Mouse (Mus musculus) naive thymus-derived CD4-positive, alpha-beta T cell, adult 2 months (primary cell): ENCODE measurements at regions not wholly inside any gene's neighbourhood (a gene's known extent, or its start where the extent isn't known, plus 50 kb on each side); places are given as distances from the start of the nearest gene placed in this dataset.
"Not testable (repeated sequence)": the region's sequence is repeated elsewhere in the genome, so short reads cannot be mapped to it uniquely, and the experiment has no call there.

Experiments used
- DNase-seq: peaks from one replicate; pipeline ENCODE4 v3.0.0-alpha.2; 2011; ENCODE audit warnings: low read depth

DNA sequence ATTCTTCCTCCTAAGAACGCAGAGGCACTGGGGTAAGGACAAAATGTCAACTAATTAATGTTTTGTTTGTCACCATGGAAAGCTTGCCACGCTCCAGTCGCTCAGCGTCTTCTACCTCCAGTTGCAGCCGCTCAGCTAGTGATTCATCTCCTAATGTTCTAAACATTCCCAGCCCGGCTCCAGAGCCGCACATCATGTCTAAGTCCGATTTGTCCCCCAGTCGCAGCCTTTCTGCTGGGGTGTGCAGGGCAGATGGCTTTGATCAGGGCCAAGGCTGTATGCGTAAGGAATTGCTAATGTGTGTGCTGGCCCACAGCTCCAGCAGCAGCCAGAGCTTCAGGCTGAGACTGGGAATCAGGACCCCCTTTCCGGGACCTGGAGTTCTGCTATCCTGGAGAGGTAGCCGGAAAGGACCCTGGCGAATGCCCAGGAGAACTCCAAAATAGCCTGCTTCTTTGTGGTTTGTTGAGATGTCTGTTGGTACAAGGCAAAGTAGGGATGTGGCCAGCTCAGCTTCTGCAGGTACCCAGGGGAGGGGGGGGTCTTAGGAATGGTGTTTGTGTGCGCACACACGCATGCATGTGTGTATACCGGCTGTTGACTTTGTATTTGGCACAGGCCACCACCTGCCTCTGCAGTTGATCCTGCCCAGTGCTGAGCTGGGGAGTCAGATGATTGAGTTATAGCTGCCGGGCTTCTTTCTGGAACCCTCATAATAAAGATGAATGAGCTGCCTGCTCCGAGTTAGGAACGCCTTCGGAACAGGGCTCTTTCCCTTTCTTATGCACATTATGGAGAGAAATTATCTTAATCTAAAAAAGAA is 143.0 kb upstream of the Kcng1 start:
- DNase-seq, result no peak

DNA sequence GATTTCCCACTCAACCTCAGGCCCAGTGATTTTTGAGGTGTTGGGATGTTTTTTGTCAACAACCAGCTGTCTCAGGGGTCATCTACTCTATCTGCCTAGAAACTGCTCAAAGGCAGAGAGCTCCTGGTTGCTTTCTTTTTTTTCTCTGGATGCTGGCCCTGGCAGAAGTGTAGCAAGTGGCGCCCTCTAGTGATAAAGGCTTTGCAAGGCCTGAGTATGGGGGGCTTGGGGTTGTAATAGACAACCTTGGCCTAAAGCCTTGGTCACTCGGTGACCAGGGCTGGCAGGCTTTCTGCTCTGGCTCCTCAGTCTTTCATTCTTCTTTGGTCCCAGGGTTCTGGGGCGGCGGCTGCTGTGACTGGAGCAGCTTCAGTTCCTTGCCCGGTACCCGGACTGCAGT is 142.0 kb upstream of the Kcng1 start:
- no peak for DNase-seq

DNA sequence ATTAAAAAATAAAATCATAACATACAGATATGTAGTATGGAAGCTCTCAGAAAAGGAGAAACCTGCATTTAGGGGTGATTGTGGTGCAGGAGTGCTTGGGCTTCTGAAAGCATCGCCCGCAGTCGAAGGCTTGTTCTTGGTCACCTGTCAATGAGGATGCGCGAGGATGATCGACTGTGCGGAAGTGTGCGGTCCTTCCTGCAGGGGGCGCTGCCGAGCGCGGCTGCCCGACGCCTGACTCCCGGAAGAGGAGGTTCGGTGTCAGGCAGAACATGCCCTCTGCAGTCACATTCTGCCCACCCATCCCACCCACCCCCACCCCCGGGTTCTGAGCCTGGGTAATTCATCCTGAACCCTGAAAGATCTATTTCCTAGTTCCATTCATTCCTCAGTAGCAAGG is 133.6 kb upstream of the Kcng1 start:
- DNase-seq, result peak; percentile 18

- no peak for DNase-seq
These were observed 132.8 kb upstream of the Kcng1 start for GRCm38 (mm10) chr2:168414110-168414872.

GRCm38 (mm10) chr2:168412853-168413252 is 131.3 kb upstream of the Kcng1 start:
- peak; percentile 6 for DNase-seq

GRCm38 (mm10) chr2:168402782-168403513 is 121.4 kb upstream of the Kcng1 start:
- no peak for DNase-seq

GRCm38 (mm10) chr2:168399088-168399709 is 117.7 kb upstream of the Kcng1 start:
- no peak for DNase-seq

GRCm38 (mm10) chr2:168396316-168396715 is 114.8 kb upstream of the Kcng1 start:
- no peak for DNase-seq

DNA sequence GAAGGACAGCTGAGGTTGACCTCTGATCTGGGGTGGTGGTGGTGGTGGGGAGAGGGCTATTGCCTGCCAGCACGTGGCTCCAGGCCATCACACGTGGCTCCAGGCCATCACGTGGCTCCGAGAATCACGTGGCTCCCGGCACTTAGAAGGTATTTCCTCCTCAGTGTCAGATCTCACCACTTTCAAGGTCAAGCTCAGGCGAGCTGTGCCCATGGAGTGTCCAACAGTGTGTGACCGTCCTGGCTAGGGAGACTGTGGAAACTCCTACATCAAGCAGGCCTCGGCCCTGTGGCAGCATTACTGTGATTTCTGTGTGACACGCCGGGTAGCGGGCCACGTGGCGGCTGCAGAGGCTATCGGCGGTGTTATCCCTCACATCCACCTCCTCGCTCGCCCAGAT is 111.8 kb upstream of the Kcng1 start:
- DNase-seq, result no peak

DNA sequence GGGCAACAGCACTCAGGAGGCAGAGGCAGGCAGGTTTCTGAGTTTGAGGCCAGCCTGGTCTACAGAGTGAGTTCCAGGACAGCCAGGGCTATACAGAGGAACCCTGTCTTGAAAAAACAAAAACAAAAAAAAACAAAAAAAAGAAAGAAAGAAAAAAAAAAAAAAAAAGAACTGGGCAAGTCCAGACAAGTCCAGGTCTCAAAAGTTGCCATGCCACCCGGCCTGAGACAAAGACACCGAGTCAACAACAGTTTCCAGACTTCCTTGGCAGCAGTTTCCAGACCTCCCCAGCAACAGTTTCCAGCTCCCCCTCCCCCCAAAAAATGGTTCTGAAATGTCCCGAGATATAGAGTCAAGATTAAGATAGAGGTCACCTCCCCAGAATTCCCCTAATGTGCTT is 110.6 kb upstream of the Kcng1 start:
- not testable (repeated sequence) for DNase-seq

DNA sequence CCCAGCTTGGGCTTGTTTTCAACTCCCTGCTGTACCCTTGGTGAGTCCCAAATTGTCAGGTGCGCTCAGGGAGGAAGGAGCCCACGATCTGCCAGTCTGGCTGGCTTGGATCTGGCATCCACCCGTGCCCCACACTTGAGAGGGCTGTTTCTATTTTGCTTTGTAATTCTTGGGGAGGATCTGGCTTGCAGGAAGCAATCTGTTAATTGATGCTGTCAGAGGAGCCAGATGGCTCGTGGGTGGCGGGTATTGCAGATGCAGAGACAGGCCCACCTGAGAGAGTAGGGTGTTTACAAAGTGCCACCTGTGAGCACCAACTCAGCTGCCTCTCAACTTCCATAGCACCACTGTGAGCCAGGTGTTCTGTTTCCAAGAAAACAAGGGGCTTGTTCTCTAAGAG is 99.1 kb upstream of the Kcng1 start:
- DNase-seq, result no peak

DNA sequence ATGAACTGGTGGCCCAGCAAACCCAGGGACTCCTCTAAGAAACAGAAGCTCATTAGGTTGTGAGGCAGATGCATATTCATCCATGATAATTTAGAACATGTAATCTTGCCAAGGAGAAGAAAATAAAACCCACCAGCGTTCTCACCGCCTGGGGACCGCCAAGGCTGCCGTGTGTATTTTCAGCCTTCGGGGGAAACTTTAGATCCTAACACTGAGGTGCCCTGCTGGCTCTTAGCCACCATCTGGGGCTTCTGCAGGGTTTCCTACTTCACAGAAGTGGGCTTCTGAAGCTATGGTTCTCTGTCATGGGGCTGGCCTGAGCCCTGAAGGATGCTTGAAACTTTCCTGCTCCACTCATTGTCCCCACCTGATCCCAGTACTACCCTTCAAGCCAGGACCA is 90.8 kb upstream of the Kcng1 start:
- no peak for DNase-seq

- no peak for DNase-seq
These were observed 89.7 kb upstream of the Kcng1 start for GRCm38 (mm10) chr2:168371245-168371644.

DNA sequence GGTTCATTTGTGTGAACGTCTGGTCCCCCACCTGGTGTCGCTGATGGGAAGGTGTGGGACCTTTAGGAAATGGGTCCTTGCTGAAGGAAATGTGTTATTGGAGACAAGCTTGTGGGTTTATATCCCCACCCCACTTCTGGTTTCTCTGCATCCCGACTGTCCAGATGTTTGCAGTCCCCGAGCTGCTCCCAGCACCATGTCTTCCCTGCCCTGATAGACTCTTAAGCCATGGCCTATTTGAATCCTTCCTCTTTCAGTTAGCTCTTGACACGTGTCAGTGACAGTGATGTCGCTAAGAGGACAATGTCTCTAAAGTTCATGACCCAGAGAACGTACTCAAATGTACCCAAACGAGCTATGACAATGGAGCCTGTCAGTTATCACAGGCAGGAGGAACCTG is 77.7 kb upstream of the Kcng1 start:
- no peak for DNase-seq

- DNase-seq, result no peak
These were observed 77.0 kb upstream of the Kcng1 start for GRCm38 (mm10) chr2:168358551-168358950.

- no peak for DNase-seq
These were observed 76.3 kb upstream of the Kcng1 start for GRCm38 (mm10) chr2:168357815-168358214.

GRCm38 (mm10) chr2:168354397-168354796 is 72.9 kb upstream of the Kcng1 start:
- no peak for DNase-seq

DNA sequence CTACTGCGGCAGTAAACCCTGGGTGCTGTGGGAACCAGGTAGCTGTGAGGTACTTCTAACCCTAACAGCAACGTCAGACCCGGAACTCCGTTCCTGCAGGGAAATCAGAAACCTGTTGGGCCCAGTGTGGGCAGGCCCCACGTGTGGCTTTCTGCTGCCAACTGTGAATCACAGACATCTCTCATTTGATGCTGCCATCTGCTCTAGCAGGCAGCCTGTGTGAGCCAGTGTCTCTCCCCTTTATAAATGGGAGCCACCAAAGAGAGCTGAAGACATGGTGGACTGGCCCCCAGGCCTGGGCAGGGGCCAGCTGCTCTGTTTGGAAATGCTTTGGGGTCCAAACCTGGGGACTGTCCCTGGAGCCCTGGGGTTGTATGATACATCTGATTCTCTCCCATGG is 71.1 kb upstream of the Kcng1 start:
- no peak for DNase-seq

- no peak for DNase-seq
These were observed 70.7 kb upstream of the Kcng1 start for GRCm38 (mm10) chr2:168352194-168352593.

DNA sequence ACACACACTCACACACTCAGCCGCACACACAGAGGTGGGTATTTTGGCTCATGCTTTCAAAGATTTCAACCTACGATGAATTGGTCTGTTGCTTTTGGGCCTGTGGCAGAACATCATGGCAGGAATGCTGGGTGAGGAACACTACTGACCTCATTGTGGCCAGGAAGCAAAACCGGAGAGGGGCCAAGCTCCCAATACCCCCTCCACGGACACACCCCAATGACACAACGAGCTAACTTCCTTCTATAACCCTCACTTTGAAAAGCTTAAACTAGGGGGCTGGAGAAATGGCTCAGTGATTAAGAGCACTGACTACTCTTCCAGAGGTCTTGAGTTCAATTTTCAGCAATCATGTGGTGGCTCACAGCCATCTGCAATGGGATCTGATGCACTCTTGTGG is 63.8 kb upstream of the Kcng1 start:
- DNase-seq, result no peak

DNA sequence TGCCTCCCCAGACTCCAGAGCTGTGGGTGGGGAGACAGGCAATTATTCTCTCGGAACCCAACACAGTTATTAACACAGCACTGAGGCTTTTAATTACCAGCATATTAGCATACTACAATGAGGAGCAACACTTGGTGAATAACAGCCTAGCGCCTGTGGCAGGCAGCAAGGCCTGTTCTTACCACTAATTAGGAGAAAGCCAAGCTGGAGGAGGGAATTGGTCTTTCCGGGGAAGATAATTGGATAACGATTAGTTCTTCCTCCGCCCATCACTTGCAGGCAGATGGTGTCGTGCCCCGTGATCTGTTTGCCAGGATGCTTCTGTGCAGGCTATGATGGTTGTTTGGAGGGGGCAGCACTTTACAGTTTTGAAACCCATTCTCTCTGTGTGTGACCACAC is 62.2 kb upstream of the Kcng1 start:
- DNase-seq, result no peak

GRCm38 (mm10) chr2:168338819-168339218 is 57.3 kb upstream of the Kcng1 start:
- no peak for DNase-seq
